Mouse (Mus musculus) ES-E14 (cell line): Measurements from ENCODE around the gene Bnip1. TPM values are rescaled to one million over a fixed set of nuclear protein-coding genes. Genes with fewer than 3 reads are reported as not detected.

Experiments used
- DNase-seq: peaks from one replicate; pipeline ENCODE4 v3.0.0-alpha.2; 2013; ENCODE audit warnings: low read depth, low spot score
- H3K27ac ChIP-seq: 2 replicates; pipeline ENCODE4 v1.5.1; 2012; ENCODE audit warnings: low read depth, mild to moderate bottlenecking, low read length, moderate library complexity, mixed read lengths; ENCODE audit not compliant: poor library complexity, insufficient read depth, severe bottlenecking
- H3K36me3 ChIP-seq: 2 replicates; pipeline ENCODE4 v1.6.1; 2012; ENCODE audit warnings: mild to moderate bottlenecking, low read length, moderate library complexity, mixed read lengths; ENCODE audit not compliant: control insufficient read depth, poor library complexity, insufficient read depth, severe bottlenecking
- H3K4me1 ChIP-seq, 2 experiments: fragments of 150-350 bp in 1 of 2; sonication (generic) in 1 of 2; 2 replicates each; pipeline ENCODE4 v1.6.1; 2012; ENCODE audit warnings: low read length in 2 of 2, mild to moderate bottlenecking in 1 of 2, mixed read lengths in 1 of 2; ENCODE audit not compliant: control insufficient read depth in 2 of 2, insufficient read depth in 2 of 2, poor library complexity in 1 of 2
- H3K4me3 ChIP-seq, 2 experiments: fragments of 150-350 bp in 1 of 2; sonication (generic) in 1 of 2; 2 replicates each; pipeline ENCODE4 v1.5.1; 2012; ENCODE audit warnings: low read length in 2 of 2, low read depth in 1 of 2, mild to moderate bottlenecking in 1 of 2, mixed read lengths in 1 of 2; ENCODE audit not compliant: insufficient read depth in 1 of 2, poor library complexity in 1 of 2, severe bottlenecking in 1 of 2
- H3K9ac ChIP-seq: 2 replicates; pipeline ENCODE4 v1.6.1; 2012; ENCODE audit warnings: low read depth, mild to moderate bottlenecking, low read length, mixed read lengths; ENCODE audit not compliant: poor library complexity, insufficient read depth, severe bottlenecking
- H3K9me3 ChIP-seq: fragments of 150-350 bp; sonication (generic); 2 replicates; pipeline ENCODE4 v1.6.1; 2012; ENCODE audit warnings: low read depth, mild to moderate bottlenecking, low read length; ENCODE audit not compliant: control insufficient read depth, insufficient read depth
- CHD2 ChIP-seq: IDR thresholded peaks from 2 replicates; pipeline ENCODE4 v1.6.1; 2014; ENCODE audit warnings: mild to moderate bottlenecking, low read depth, low read length, inconsistent platforms
- HCFC1 ChIP-seq: IDR thresholded peaks from 2 replicates; pipeline ENCODE4 v1.6.1; 2012; ENCODE audit warnings: low read length, inconsistent platforms, borderline replicate concordance; ENCODE audit not compliant: insufficient read depth
- MAFK ChIP-seq: IDR thresholded peaks from 2 replicates; pipeline ENCODE4 v1.6.1; 2014; ENCODE audit warnings: mild to moderate bottlenecking, low read depth, low read length, inconsistent platforms; ENCODE audit not compliant: insufficient read depth
- ZC3H11A ChIP-seq: IDR thresholded peaks from 2 replicates; pipeline ENCODE4 v1.6.1; 2012; ENCODE audit warnings: low read depth, mild to moderate bottlenecking, inconsistent platforms, low read length, borderline replicate concordance
- ZNF384 ChIP-seq: IDR thresholded peaks from 2 replicates; pipeline ENCODE4 v1.6.1; 2012; ENCODE audit warnings: low read depth, low read length, inconsistent platforms
- in situ Hi-C, 2 experiments: fragments of 600-800 bp; cut with MboI; formaldehyde crosslinking; loops; one replicate each; pipeline ENCODE4 v1.15.1; 2025; ENCODE audit warnings: low sequenced_read_pairs in 2 of 2, inconsistent platforms in 1 of 2; ENCODE audit not compliant: unreplicated experiment in 2 of 2
- total RNA-seq: library from RNA; depleted of rRNA; stranded (reverse); fragments of 300-350 nt; gene quantifications from 2 replicates; pipeline ENCODE4 v1.2.3, GENCODE M21; 2012

Gene Bnip1
- total RNA-seq, 1 experiment, result 24.5 TPM

- Histone ChIP-seq H3K4me1 (0 out of 4 replicates have a peak, but pooled peaks cover 0 to 2% of the 10 kb centered on the region in 2 experiments), H3K4me3 (no peak overlapping the region), H3K27ac (no peak overlapping the region), H3K36me3 (peaks cover 22% of the 10 kb centered on the region; the same call in 1 of the 2 replicates), H3K9ac (no peak overlapping the region), H3K9me3 (no peaks in the 10 kb centered on the region)
- in situ Hi-C loops, result no loop called here
- TF ChIP-seq CHD2, result no peak
- TF ChIP-seq ZNF384, result no peak
- TF ChIP-seq MAFK, result no peak
- TF ChIP-seq ZC3H11A, result no peak
- no peak for TF ChIP-seq HCFC1
- DNase-seq, result no peak
Observed at GRCm38 (mm10) chr17:26786586-26786985, 5.7 kb downstream of the Bnip1 start.

- in situ Hi-C loops, result no loop called here
Observed at GRCm38 (mm10) chr17:26788986-26789385, 8.1 kb downstream of the Bnip1 start.

GRCm38 (mm10) chr17:26789460-26790268 is 8.8 kb downstream of the Bnip1 start:
- Histone ChIP-seq H3K27ac (no peak overlapping the region), H3K36me3 (peaks cover 31% of the 10 kb centered on the region; the same call in 1 of the 2 replicates), H3K9me3 (no peaks in the 10 kb centered on the region), H3K4me1 (0 out of 4 replicates have a peak, but pooled peaks cover 0 to 3% of the 10 kb centered on the region in 2 experiments), H3K4me3 (no peak overlapping the region), H3K9ac (no peak overlapping the region)
- no peak for TF ChIP-seq ZC3H11A
- TF ChIP-seq CHD2, result no peak
- no peak for TF ChIP-seq HCFC1
- no peak for TF ChIP-seq ZNF384
- TF ChIP-seq MAFK, result no peak
- no peak for DNase-seq
- in situ Hi-C loops, result loop anchor here in 1 of 2 experiments (10.0 kb wide), 1 partner anchor 95 kb away; no protein-coding TSS in a partner anchor

More at GRCm38 (mm10) chr17:26788986-26789385, 8.1 kb downstream of the Bnip1 start:
- H3K9me3 ChIP-seq, result no peaks in the 10 kb centered on the region
- H3K36me3 ChIP-seq, result peaks cover 31% of the 10 kb centered on the region; the same call in 1 of the 2 replicates
- H3K4me1 ChIP-seq, result 0 out of 4 replicates have a peak, but pooled peaks cover 0 to 3% of the 10 kb centered on the region in 2 experiments
- H3K27ac ChIP-seq, result no peak overlapping the region
- H3K9ac ChIP-seq, result no peak overlapping the region
- DNase-seq, result no peak
- no peak overlapping the region for H3K4me3 ChIP-seq
- TF ChIP-seq ZC3H11A, result no peak
- no peak for TF ChIP-seq HCFC1
- no peak for TF ChIP-seq MAFK
- no peak for TF ChIP-seq ZNF384
- no peak for TF ChIP-seq CHD2

GRCm38 (mm10) chr17:26790269-26791214 is 9.7 kb downstream of the Bnip1 start:
- H3K4me3 ChIP-seq, result no peak overlapping the region
- DNase-seq, result no peak
- H3K4me1 ChIP-seq, result 0 out of 4 replicates have a peak, but pooled peaks cover 0 to 3% of the 10 kb centered on the region in 2 experiments
- in situ Hi-C loops, result loop anchor here in 1 of 2 experiments (10.0 kb wide), 1 partner anchor 94 kb away; no protein-coding TSS in a partner anchor
- H3K36me3 ChIP-seq, result peaks cover 31% of the 10 kb centered on the region; the same call in 1 of the 2 replicates
- TF ChIP-seq ZC3H11A (no peak), HCFC1 (no peak), MAFK (no peak), CHD2 (no peak), ZNF384 (no peak)
- H3K27ac ChIP-seq, result no peak overlapping the region
- no peak overlapping the region for H3K9ac ChIP-seq
- no peaks in the 10 kb centered on the region for H3K9me3 ChIP-seq
